Mouse (Mus musculus) myocyte (in vitro differentiated cells): ENCODE measurements around the gene Ttll1. TPM values are rescaled to one million over a fixed set of nuclear protein-coding genes. Genes with fewer than 3 reads are reported as not detected.

Experiments used
- H3K27me3 ChIP-seq: one replicate; pipeline ENCODE4 v1.6.1; 2011; ENCODE audit not compliant: control insufficient read depth, insufficient read depth, insufficient read length
- H3K36me3 ChIP-seq: one replicate; pipeline ENCODE4 v1.6.1; 2011; ENCODE audit not compliant: control insufficient read depth, insufficient read depth
- H3K4me2 ChIP-seq: one replicate; pipeline ENCODE4 v1.6.1; 2011; ENCODE audit warnings: low read depth, control low read depth
- H3K4me3 ChIP-seq: one replicate; pipeline ENCODE4 v1.5.1; 2011; ENCODE audit warnings: mild to moderate bottlenecking, control low read depth, moderate library complexity
- H3K79me2 ChIP-seq: one replicate; pipeline ENCODE4 v1.6.1; 2011; ENCODE audit not compliant: control insufficient read depth, insufficient read depth
- H3ac ChIP-seq: one replicate; pipeline ENCODE4 v1.6.1; 2011; ENCODE audit not compliant: control insufficient read depth, insufficient read length
- CEBPB ChIP-seq: IDR thresholded peaks from 2 replicates; pipeline ENCODE4 v1.6.1; 2011; ENCODE audit warnings: mild to moderate bottlenecking, moderate library complexity; ENCODE audit not compliant: poor library complexity, insufficient read depth, severe bottlenecking
- E2F4 ChIP-seq: IDR thresholded peaks from one replicate; pipeline ENCODE4 v1.6.1; 2011; ENCODE audit warnings: mild to moderate bottlenecking, control low read depth, moderate library complexity; ENCODE audit not compliant: insufficient read depth
- MAX ChIP-seq: IDR thresholded peaks from one replicate; pipeline ENCODE4 v1.6.1; 2011; ENCODE audit warnings: low read depth, mild to moderate bottlenecking, control low read depth
- MYOD1 ChIP-seq, 3 experiments: IDR thresholded peaks; one replicate each; pipeline ENCODE4 v1.6.1; 2011; ENCODE audit warnings: control low read depth in 2 of 3, low read depth in 2 of 3, mild to moderate bottlenecking in 2 of 3, moderate library complexity in 1 of 3; ENCODE audit not compliant: insufficient read length in 2 of 3, control insufficient read depth in 1 of 3
- MYOG ChIP-seq, 3 experiments: IDR thresholded peaks; one replicate each; pipeline ENCODE4 v1.6.1; 2011; ENCODE audit warnings: control low read depth in 2 of 3, low read depth in 2 of 3, mild to moderate bottlenecking in 2 of 3; ENCODE audit not compliant: insufficient read length in 2 of 3, control insufficient read depth in 1 of 3, insufficient read depth in 1 of 3
- POLR2A ChIP-seq: IDR thresholded peaks from one replicate; pipeline ENCODE4 v1.6.1; 2011; ENCODE audit warnings: low read depth, mild to moderate bottlenecking, control low read depth, moderate library complexity; ENCODE audit not compliant: insufficient read length
- POLR2AphosphoS2 ChIP-seq: IDR thresholded peaks from one replicate; pipeline ENCODE4 v1.6.1; 2011; ENCODE audit warnings: low read depth, control low read depth; ENCODE audit not compliant: insufficient read length
- REST ChIP-seq: IDR thresholded peaks from one replicate; pipeline ENCODE4 v1.6.1; 2011; ENCODE audit warnings: mild to moderate bottlenecking, control low read depth, moderate library complexity; ENCODE audit not compliant: insufficient read depth, insufficient read length
- SRF ChIP-seq: IDR thresholded peaks from one replicate; pipeline ENCODE4 v1.6.1; 2011; ENCODE audit warnings: low read depth; ENCODE audit not compliant: control insufficient read depth, insufficient read length
- TCF12 ChIP-seq: IDR thresholded peaks from one replicate; pipeline ENCODE4 v1.6.1; 2011; ENCODE audit warnings: mild to moderate bottlenecking, control low read depth; ENCODE audit not compliant: poor library complexity, insufficient read depth, severe bottlenecking
- TCF3 ChIP-seq: IDR thresholded peaks from one replicate; pipeline ENCODE4 v1.6.1; 2011; ENCODE audit warnings: low read depth, control low read depth; ENCODE audit not compliant: insufficient read length
- USF1 ChIP-seq: IDR thresholded peaks from one replicate; pipeline ENCODE4 v1.6.1; 2011; ENCODE audit warnings: low read depth, mild to moderate bottlenecking, control low read depth, moderate library complexity
- polyA plus RNA-seq: library from polyadenylated mRNA; unstranded; fragments of >200 nt; fragmentation: generic; extraction: Trizol; gene quantifications from one replicate; pipeline ENCODE4 v1.2.1, GENCODE M21; 2012; ENCODE audit warnings: missing spikeins

Gene Ttll1
- 47.7 TPM for polyA plus RNA-seq

- H3K36me3 ChIP-seq = no peaks in the 10 kb centered on the region
- no peaks in the 10 kb centered on the region for H3K79me2 ChIP-seq
- peak within 1 kb of the TSS; percentile 5 for H3ac ChIP-seq
- peak within 1 kb of the TSS; percentile 82 for H3K4me2 ChIP-seq
- H3K4me3 ChIP-seq = peak within 1 kb of the TSS; percentile 49
- TF ChIP-seq POLR2A (peak; percentile 94), POLR2AphosphoS2 (peak; percentile 88), MYOD1 (IDR thresholded peaks at IDR 0.05; ENCODE audit: control insufficient read depth in 1 of 3, insufficient read length in 2 of 3, low read depth in 2 of 3) (peak in 1 of 3 experiments; percentile 2), TCF12 (no peak)
- no peaks in the 10 kb centered on the region for H3K27me3 ChIP-seq
Measured at GRCm38 (mm10) chr15:83510805-83511405, at the start of gene Ttll1. Gene Ttll1, minus strand, starts transcription at chr15:83510893.

GRCm38 (mm10) chr15:83555161-83555974 is 44.7 kb upstream of the Ttll1 start:
- H3K36me3 ChIP-seq = peaks cover 8% of the 10 kb centered on the region
- peaks cover 9% of the 10 kb centered on the region for H3K79me2 ChIP-seq
- H3K27me3 ChIP-seq = no peaks in the 10 kb centered on the region
- peak overlapping the region; percentile 99 for H3K4me2 ChIP-seq
- H3K4me3 ChIP-seq = peak overlapping the region; percentile 37
- peak overlapping the region; percentile 68 for H3ac ChIP-seq
- TF ChIP-seq POLR2AphosphoS2 = peak; percentile 96
- no peak for TF ChIP-seq E2F4
- TF ChIP-seq POLR2A = peak; percentile 99
- TF ChIP-seq REST = peak; percentile 16
- peak; percentile 3 for TF ChIP-seq SRF
- peak in 2 of 3 experiments; percentile 10 to 13 for TF ChIP-seq MYOG (IDR thresholded peaks at IDR 0.05; ENCODE audit: control insufficient read depth in 1 of 3, insufficient read depth in 1 of 3, insufficient read length in 2 of 3, low read depth in 2 of 3)
- no peak for TF ChIP-seq MAX

GRCm38 (mm10) chr15:83553831-83554230 is 43.1 kb upstream of the Ttll1 start:
- Histone ChIP-seq H3K79me2 (peaks cover 9% of the 10 kb centered on the region), H3K36me3 (peaks cover 20% of the 10 kb centered on the region), H3K4me3 (no peak overlapping the region), H3K4me2 (no peak overlapping the region), H3ac (no peak overlapping the region), H3K27me3 (no peaks in the 10 kb centered on the region)
- TF ChIP-seq E2F4 (no peak), SRF (no peak), TCF12 (no peak)

- Histone ChIP-seq H3K4me2 (no peak overlapping the region), H3K27me3 (no peaks in the 10 kb centered on the region), H3K36me3 (peaks cover 26% of the 10 kb centered on the region), H3K4me3 (no peak overlapping the region), H3K79me2 (peaks cover 9% of the 10 kb centered on the region), H3ac (no peak overlapping the region)
- TF ChIP-seq POLR2AphosphoS2 (no peak), REST (no peak), POLR2A (no peak), USF1 (no peak), E2F4 (no peak), CEBPB (no peak), TCF3 (no peak), MYOD1 (IDR thresholded peaks at IDR 0.05; ENCODE audit: control insufficient read depth in 1 of 3, insufficient read length in 2 of 3, low read depth in 2 of 3) (no peak), SRF (no peak), MYOG (IDR thresholded peaks at IDR 0.05; ENCODE audit: control insufficient read depth in 1 of 3, insufficient read depth in 1 of 3, insufficient read length in 2 of 3, low read depth in 2 of 3) (no peak), TCF12 (no peak), MAX (no peak)
Measured at GRCm38 (mm10) chr15:83550137-83550536, 39.4 kb upstream of the Ttll1 start.

- H3K4me3 ChIP-seq = no peak overlapping the region
- no peak overlapping the region for H3K4me2 ChIP-seq
- no peak overlapping the region for H3ac ChIP-seq
- H3K36me3 ChIP-seq = peaks cover 26% of the 10 kb centered on the region
- H3K27me3 ChIP-seq = no peaks in the 10 kb centered on the region
- no peaks in the 10 kb centered on the region for H3K79me2 ChIP-seq
- TF ChIP-seq POLR2A (no peak), CEBPB (no peak), POLR2AphosphoS2 (no peak), MYOG (IDR thresholded peaks at IDR 0.05; ENCODE audit: control insufficient read depth in 1 of 3, insufficient read depth in 1 of 3, insufficient read length in 2 of 3, low read depth in 2 of 3) (no peak), E2F4 (no peak), TCF12 (no peak), SRF (no peak), REST (no peak), TCF3 (no peak), MYOD1 (IDR thresholded peaks at IDR 0.05; ENCODE audit: control insufficient read depth in 1 of 3, insufficient read length in 2 of 3, low read depth in 2 of 3) (no peak), USF1 (no peak), MAX (no peak)
Measured at GRCm38 (mm10) chr15:83547144-83547543, 36.5 kb upstream of the Ttll1 start.
